Mouse (Mus musculus) liver, embryonic 15.5 days (tissue): Measurements from ENCODE around the gene 9130213A22Rik. TPM values are rescaled to one million over a fixed set of nuclear protein-coding genes. Genes with fewer than 3 reads are reported as not detected.

Experiments
- ATAC-seq: fragments of 200-750 bp; cut with Nextera tagmentation; 2 replicates; pipeline ENCODE4 v1.8.0; 2017; ENCODE audit warnings: moderate number of reproducible peaks, mild to moderate bottlenecking, moderate library complexity; ENCODE audit not compliant: insufficient read depth
- H3K27ac ChIP-seq: fragments of 300-500 bp; sonication (generic); replicated peaks from 2 replicates; pipeline ENCODE4 v1.5.1; 2015; ENCODE audit warnings: mild to moderate bottlenecking, inconsistent platforms
- H3K27me3 ChIP-seq: fragments of 300-500 bp; sonication (generic); 2 replicates; pipeline ENCODE4 v1.6.1; 2015; ENCODE audit warnings: mild to moderate bottlenecking, inconsistent platforms
- H3K36me3 ChIP-seq: fragments of 300-500 bp; sonication (generic); replicated peaks from 2 replicates; pipeline ENCODE4 v1.6.1; 2015; ENCODE audit warnings: moderate library complexity, mild to moderate bottlenecking, inconsistent platforms
- H3K4me1 ChIP-seq: fragments of 300-500 bp; sonication (generic); replicated peaks from 2 replicates; pipeline ENCODE4 v1.6.1; 2015; ENCODE audit warnings: inconsistent platforms
- H3K4me2 ChIP-seq: fragments of 300-500 bp; sonication (generic); 2 replicates; pipeline ENCODE4 v1.6.1; 2015; ENCODE audit warnings: moderate library complexity, mild to moderate bottlenecking, inconsistent platforms
- H3K4me3 ChIP-seq: fragments of 300-500 bp; sonication (generic); replicated peaks from 2 replicates; pipeline ENCODE4 v1.5.1; 2015; ENCODE audit warnings: mild to moderate bottlenecking, inconsistent platforms
- H3K9ac ChIP-seq: fragments of 300-500 bp; sonication (generic); 2 replicates; pipeline ENCODE4 v1.6.1; 2015; ENCODE audit warnings: moderate library complexity, mild to moderate bottlenecking, inconsistent platforms
- H3K9me3 ChIP-seq: fragments of 300-500 bp; sonication (generic); replicated peaks from 2 replicates; pipeline ENCODE4 v1.6.1; 2016; ENCODE audit warnings: inconsistent platforms
- WGBS: fragments of 180-500 bp; shearing (Covaris S2); methylation state at CpG from one replicate; pipeline ENCODE4 v1.1.7; 2015; ENCODE audit warnings: mixed read lengths; ENCODE audit not compliant: insufficient replicate concordance; 5-methylcytosine and 5-hydroxymethylcytosine counted together
- polyA plus RNA-seq: library from polyadenylated mRNA; unstranded; fragments of >200 nt; fragmentation: Nextera tagmentation; extraction: Ambion mirVana; gene quantifications from 2 replicates; pipeline ENCODE4 v1.2.1, GENCODE M21; 2015

9130213A22Rik gene
- polyA plus RNA-seq, 1 experiment from 2014 or later = 0.07 TPM

- H3K9me3 ChIP-seq = no peaks in the 10 kb centered on the region
- H3K4me1 ChIP-seq = peaks cover 12% of the 10 kb centered on the region
- H3K27me3 ChIP-seq = peaks cover 21% of the 10 kb centered on the region
- ATAC-seq = no peak
- H3K36me3 ChIP-seq = no peaks in the 10 kb centered on the region
- 54% methylated on average over 6 of the region's 6 CpGs for WGBS
- no peak overlapping the region for H3K4me2 ChIP-seq
- no peak overlapping the region for H3K9ac ChIP-seq
- H3K27ac ChIP-seq = no peak overlapping the region
- no peak overlapping the region for H3K4me3 ChIP-seq
These were observed 13.0 kb upstream of the 9130213A22Rik start for GRCm38 (mm10) chr11:69135361-69135760.

- Histone ChIP-seq H3K4me1 (peaks cover 14% of the 10 kb centered on the region), H3K9me3 (no peaks in the 10 kb centered on the region), H3K9ac (no peak overlapping the region), H3K4me3 (peak overlapping the region; percentile 46), H3K27me3 (peaks cover 26% of the 10 kb centered on the region), H3K4me2 (peak overlapping the region; percentile 70), H3K27ac (no peak overlapping the region), H3K36me3 (no peaks in the 10 kb centered on the region)
- WGBS = 34% methylated on average over 8 of the region's 8 CpGs
- peak; percentile 32 for ATAC-seq
These were observed 12.2 kb upstream of the 9130213A22Rik start for GRCm38 (mm10) chr11:69134622-69134968.

GRCm38 (mm10) chr11:69133923-69134621, 11.7 kb upstream of the 9130213A22Rik start:
- Histone ChIP-seq H3K9ac (no peak overlapping the region), H3K27ac (no peak overlapping the region), H3K4me3 (peak overlapping the region; percentile 46), H3K36me3 (no peaks in the 10 kb centered on the region), H3K4me2 (peak overlapping the region; percentile 70), H3K27me3 (peaks cover 32% of the 10 kb centered on the region), H3K9me3 (no peaks in the 10 kb centered on the region), H3K4me1 (peaks cover 14% of the 10 kb centered on the region)
- ATAC-seq = peak; percentile 46
- 7% methylated on average over 34 of the region's 34 CpGs for WGBS

- Histone ChIP-seq H3K9me3 (no peaks in the 10 kb centered on the region), H3K4me3 (peak overlapping the region; percentile 46; the same call in 1 of the 2 replicates), H3K4me2 (peak overlapping the region; percentile 70), H3K9ac (no peak overlapping the region), H3K27me3 (peaks cover 37% of the 10 kb centered on the region), H3K36me3 (no peaks in the 10 kb centered on the region), H3K4me1 (peaks cover 14% of the 10 kb centered on the region), H3K27ac (no peak overlapping the region)
- no peak for ATAC-seq
- 43% methylated on average over 5 of the region's 5 CpGs for WGBS
These were observed 11.2 kb upstream of the 9130213A22Rik start for GRCm38 (mm10) chr11:69133566-69133922.

GRCm38 (mm10) chr11:69128426-69129122, 6.2 kb upstream of the 9130213A22Rik start:
- H3K9ac ChIP-seq = no peak overlapping the region
- peaks cover 27% of the 10 kb centered on the region for H3K4me1 ChIP-seq
- 35% methylated on average over 8 of the region's 8 CpGs for WGBS
- no peak for ATAC-seq
- no peak overlapping the region for H3K27ac ChIP-seq
- no peaks in the 10 kb centered on the region for H3K36me3 ChIP-seq
- H3K9me3 ChIP-seq = no peaks in the 10 kb centered on the region
- H3K4me2 ChIP-seq = no peak overlapping the region
- no peak overlapping the region for H3K4me3 ChIP-seq
- peaks cover 54% of the 10 kb centered on the region for H3K27me3 ChIP-seq

- Histone ChIP-seq H3K27ac (no peak overlapping the region), H3K9ac (peak overlapping the region; percentile 53; the same call in 1 of the 2 replicates), H3K9me3 (no peaks in the 10 kb centered on the region), H3K4me3 (peak overlapping the region; percentile 62), H3K4me2 (peak overlapping the region; percentile 93), H3K27me3 (peaks cover 58% of the 10 kb centered on the region), H3K36me3 (no peaks in the 10 kb centered on the region), H3K4me1 (peaks cover 43% of the 10 kb centered on the region)
- WGBS = 44% methylated on average over 2 of the region's 2 CpGs
- ATAC-seq = no peak
These were observed 4.3 kb upstream of the 9130213A22Rik start for GRCm38 (mm10) chr11:69126706-69127095.

- peaks cover 62% of the 10 kb centered on the region for H3K27me3 ChIP-seq
- WGBS = 14% methylated on average over 20 of the region's 20 CpGs
- H3K4me3 ChIP-seq = peak overlapping the region; percentile 62
- H3K9ac ChIP-seq = peak overlapping the region; percentile 53
- ATAC-seq = no peak
- H3K36me3 ChIP-seq = no peaks in the 10 kb centered on the region
- H3K4me1 ChIP-seq = peaks cover 49% of the 10 kb centered on the region
- no peak overlapping the region for H3K27ac ChIP-seq
- peak overlapping the region; percentile 93 for H3K4me2 ChIP-seq
- H3K9me3 ChIP-seq = no peaks in the 10 kb centered on the region
These were observed 3.7 kb upstream of the 9130213A22Rik start for GRCm38 (mm10) chr11:69125919-69126705.

GRCm38 (mm10) chr11:69125852-69125918, 3.3 kb upstream of the 9130213A22Rik start, which contains the start of gene Aloxe3:
TSS of gene Aloxe3 (plus strand) at chr11:69125896.
- 5% methylated on average over 3 of the region's 3 CpGs for WGBS
- Histone ChIP-seq H3K4me3 (peak within 1 kb of the TSS; percentile 62), H3K27ac (peak within 1 kb of the TSS; percentile 66), H3K4me2 (peak within 1 kb of the TSS; percentile 93), H3K36me3 (no peaks in the 10 kb centered on the region), H3K27me3 (peaks cover 63% of the 10 kb centered on the region), H3K9ac (peak within 1 kb of the TSS; percentile 53), H3K4me1 (peaks cover 53% of the 10 kb centered on the region), H3K9me3 (no peaks in the 10 kb centered on the region)
- ATAC-seq = no peak

GRCm38 (mm10) chr11:69125041-69125851, 2.9 kb upstream of the 9130213A22Rik start:
- ATAC-seq = peak; percentile 37; the same call in 1 of the 2 replicates
- peak overlapping the region; percentile 93 for H3K4me2 ChIP-seq
- peaks cover 58% of the 10 kb centered on the region for H3K4me1 ChIP-seq
- peak overlapping the region; percentile 53 for H3K9ac ChIP-seq
- H3K4me3 ChIP-seq = peak overlapping the region; percentile 62
- peaks cover 68% of the 10 kb centered on the region for H3K27me3 ChIP-seq
- no peaks in the 10 kb centered on the region for H3K9me3 ChIP-seq
- peak overlapping the region; percentile 66 for H3K27ac ChIP-seq
- H3K36me3 ChIP-seq = no peaks in the 10 kb centered on the region
- WGBS = under 1% methylated on average over 24 of the region's 24 CpGs

- Histone ChIP-seq H3K9me3 (no peaks in the 10 kb centered on the region), H3K4me2 (peak overlapping the region; percentile 98), H3K36me3 (no peaks in the 10 kb centered on the region), H3K9ac (no peak overlapping the region), H3K4me1 (peaks cover 63% of the 10 kb centered on the region), H3K27me3 (peaks cover 69% of the 10 kb centered on the region), H3K4me3 (peak overlapping the region; percentile 70), H3K27ac (peak overlapping the region; percentile 79; the same call in 1 of the 2 replicates)
- peak; percentile 52 for ATAC-seq
- WGBS = 0% methylated on average over 3 of the region's 3 CpGs
These were observed 2.1 kb upstream of the 9130213A22Rik start for GRCm38 (mm10) chr11:69124498-69124847.
